In genomic region chr8:123884721-123885565, GRCm38 (mm10) we compare ENCODE assay signal across 8 mouse cellular contexts. TPM values are rescaled to one million over a fixed set of nuclear protein-coding genes. Genes with fewer than 3 reads are reported as not detected.
DNase-seq lines count a peak whose midpoint lies in the region; ATAC-seq and TF ChIP-seq lines count a peak whose summit lies in the region.

No protein-coding gene starts in this region.

- H3ac ChIP-seq in C2C12 (ENCODE audit: control insufficient read depth, insufficient read length, low read depth): no peak overlapping the region

- H3K9ac ChIP-seq in forebrain, embryonic 14.5 days (ENCODE audit: low read length): no peak overlapping the region
- H3K9ac ChIP-seq in neural tube, embryonic 12.5 days: no peak overlapping the region
- no peak overlapping the region for H3K9ac ChIP-seq in liver, embryonic 12.5 days

- no peak for TF ChIP-seq CTCF in C2C12 (IDR thresholded peaks at IDR 0.05; ENCODE audit: control insufficient read depth, insufficient read depth, insufficient read length)
- no peak for TF ChIP-seq CTCF in kidney, adult 2 months (conservative IDR thresholded peaks at IDR 0.05; ENCODE audit: insufficient read depth, insufficient read length, low read depth, low read length)

- H3K9me3 ChIP-seq in forebrain, embryonic 14.5 days (replicated peaks; ENCODE audit: control insufficient read depth, low read length): no peaks in the 10 kb centered on the region
- H3K9me3 ChIP-seq in neural tube, embryonic 12.5 days: no peaks in the 10 kb centered on the region
- no peaks in the 10 kb centered on the region for H3K9me3 ChIP-seq in liver, embryonic 12.5 days (replicated peaks)

- peak; percentile 91 for ATAC-seq in forebrain, embryonic 14.5 days
- peak; percentile 65; the same call in 1 of the 2 replicates for ATAC-seq in neural tube, embryonic 12.5 days (ENCODE audit: low FRiP score, low read depth)
- ATAC-seq in liver, embryonic 12.5 days: no peak

- H3K4me1 ChIP-seq in forebrain, embryonic 14.5 days (ENCODE audit: control insufficient read depth, insufficient read depth, low read length): peaks cover 7% of the 10 kb centered on the region; the same call in 1 of the 2 replicates
- peaks cover 13% of the 10 kb centered on the region for H3K4me1 ChIP-seq in neural tube, embryonic 12.5 days
- H3K4me1 ChIP-seq in liver, embryonic 12.5 days: no peaks in the 10 kb centered on the region
- H3K4me1 ChIP-seq in kidney, adult 2 months (ENCODE audit: control insufficient read depth, insufficient read depth, low read length): no peaks in the 10 kb centered on the region

- H3K79me2 ChIP-seq in C2C12 (ENCODE audit: control insufficient read depth, insufficient read depth): no peaks in the 10 kb centered on the region

- H3K4me2 ChIP-seq in forebrain, embryonic 14.5 days (ENCODE audit: low read length): peak overlapping the region; percentile 36
- H3K4me2 ChIP-seq in neural tube, embryonic 12.5 days (replicated peaks): peak overlapping the region; percentile 38; the same call in 1 of the 2 replicates
- H3K4me2 ChIP-seq in liver, embryonic 12.5 days: no peak overlapping the region

- no peak overlapping the region for H3K4me3 ChIP-seq in C2C12 (ENCODE audit: insufficient read depth, poor library complexity, severe bottlenecking)
- H3K4me3 ChIP-seq in forebrain, embryonic 14.5 days (ENCODE audit: low read depth, low read length): no peak overlapping the region
- no peak overlapping the region for H3K4me3 ChIP-seq in neural tube, embryonic 12.5 days
- H3K4me3 ChIP-seq in liver, embryonic 12.5 days: no peak overlapping the region
- H3K4me3 ChIP-seq in kidney, adult 2 months (ENCODE audit: insufficient read depth, low read depth, low read length): no peak overlapping the region

- H3K36me3 ChIP-seq in C2C12 (ENCODE audit: control insufficient read depth, insufficient read depth): no peaks in the 10 kb centered on the region
- H3K36me3 ChIP-seq in forebrain, embryonic 14.5 days (ENCODE audit: control insufficient read depth, insufficient read depth, low read length): no peaks in the 10 kb centered on the region
- no peaks in the 10 kb centered on the region for H3K36me3 ChIP-seq in neural tube, embryonic 12.5 days
- no peaks in the 10 kb centered on the region for H3K36me3 ChIP-seq in liver, embryonic 12.5 days
- H3K36me3 ChIP-seq in kidney, adult 2 months (ENCODE audit: control insufficient read depth, insufficient read depth, low read length): no peaks in the 10 kb centered on the region

- TF ChIP-seq POLR2A in kidney, adult 2 months (IDR thresholded peaks at IDR 0.05; ENCODE audit: low read depth, low read length): no peak

- no peaks in the 10 kb centered on the region for H3K27me3 ChIP-seq in C2C12 (ENCODE audit: control insufficient read depth, insufficient read depth, insufficient read length)
- peaks cover 3% of the 10 kb centered on the region; the same call in 1 of the 2 replicates for H3K27me3 ChIP-seq in forebrain, embryonic 14.5 days (replicated peaks; ENCODE audit: control insufficient read depth, insufficient read depth, low read length)
- peaks cover 22% of the 10 kb centered on the region for H3K27me3 ChIP-seq in neural tube, embryonic 12.5 days (replicated peaks)
- peaks cover 74% of the 10 kb centered on the region for H3K27me3 ChIP-seq in liver, embryonic 12.5 days (replicated peaks)
- no peaks in the 10 kb centered on the region for H3K27me3 ChIP-seq in kidney, adult 2 months (replicated peaks; ENCODE audit: control insufficient read depth, insufficient read depth, low read length)

- H3K79me3 ChIP-seq in C2C12 (ENCODE audit: low read depth): no peaks in the 10 kb centered on the region

- peak; percentile 43 for DNase-seq in embryo, embryonic 11 days
- DNase-seq in embryo, embryonic 10 days (ENCODE audit: low spot score): no peak
- peak; percentile 77 for DNase-seq in forebrain, embryonic 14.5 days (ENCODE audit: low spot score)
- peak; percentile 50 to 56 for DNase-seq in layer of hippocampus, postnatal 10 days (ENCODE audit: low spot score in 2 of 2)
- no peak for DNase-seq in kidney, adult 2 months

- H3K27ac ChIP-seq in forebrain, embryonic 14.5 days (ENCODE audit: low read depth, low read length): peak overlapping the region; percentile 73; the same call in 1 of the 2 replicates
- no peak overlapping the region for H3K27ac ChIP-seq in neural tube, embryonic 12.5 days
- H3K27ac ChIP-seq in liver, embryonic 12.5 days: no peak overlapping the region
- H3K27ac ChIP-seq in kidney, adult 2 months (ENCODE audit: insufficient read depth, low read depth, low read length): no peak overlapping the region

- 4% methylated on average over 13 of the region's 14 CpGs for WGBS in forebrain, embryonic 14.5 days
- 11% methylated on average over 14 of the region's 14 CpGs for WGBS in neural tube, embryonic 12.5 days
- 8% methylated on average over 14 of the region's 14 CpGs for WGBS in liver, embryonic 12.5 days (ENCODE audit: insufficient replicate concordance)
- 8% methylated on average over 13 of the region's 14 CpGs for WGBS in kidney, adult 2 months

TF ChIP-seq in C2C12, 6 proteins besides CTCF, POLR2A, EP300 and RAD21:
- TF ChIP-seq MAX (IDR thresholded peaks at IDR 0.05): no peak
- peak; percentile 78 for TF ChIP-seq MYOD1 (IDR thresholded peaks at IDR 0.05; ENCODE audit: control insufficient read depth, insufficient read length, low read depth)

RNA-seq across cellular contexts. Expression of gene Acta1, which starts 9.6 kb away (rescaled TPM):
- polyA plus RNA-seq in C2C12 (2012; fragmentation: generic; extraction: Trizol): 23.4 TPM
- 3.4 and 4.4 TPM in 2 replicates for polyA plus RNA-seq in forebrain, embryonic 14.5 days (2014; fragmentation: Nextera tagmentation; extraction: Ambion mirVana)
- total RNA-seq in layer of hippocampus, postnatal 10 days (2021): 1 to 10 TPM; 5.9 to 6.0 TPM
- polyA plus RNA-seq in neural tube, embryonic 12.5 days (2016; fragmentation: Nextera tagmentation; extraction: Ambion mirVana): 56.3 and 78.1 TPM in 2 replicates
- polyA plus RNA-seq in liver, embryonic 12.5 days (2016; fragmentation: Nextera tagmentation; extraction: Ambion mirVana): 2.1 and 4.9 TPM in 2 replicates
- 1.3 and 665 TPM in 2 replicates for polyA plus RNA-seq in kidney, adult 2 months (2012; rRNA removed)

RNA-seq across cellular contexts. Expression of gene Ccsap, which starts 24.9 kb away (rescaled TPM):
- polyA plus RNA-seq in C2C12 (2012; fragmentation: generic; extraction: Trizol): 3.3 TPM
- 5.2 and 6.7 TPM in 2 replicates for polyA plus RNA-seq in forebrain, embryonic 14.5 days (2014; fragmentation: Nextera tagmentation; extraction: Ambion mirVana)
- 10 to 100 TPM; 49.0 to 49.8 TPM for total RNA-seq in layer of hippocampus, postnatal 10 days (2021)
- polyA plus RNA-seq in neural tube, embryonic 12.5 days (2016; fragmentation: Nextera tagmentation; extraction: Ambion mirVana): 8.2 and 8.5 TPM in 2 replicates
- polyA plus RNA-seq in liver, embryonic 12.5 days (2016; fragmentation: Nextera tagmentation; extraction: Ambion mirVana): 5.5 and 5.8 TPM in 2 replicates
- 0.22 and 0.30 TPM in 2 replicates for polyA plus RNA-seq in kidney, adult 2 months (2012; rRNA removed)

Comparison
In these comparisons a context has a peak if more than half of its experiments do, and no peak if none do; other contexts are left out.
1. DNase-seq: peak in embryo, embryonic 11 days (single experiment), forebrain, embryonic 14.5 days (single experiment) and layer of hippocampus, postnatal 10 days (2 of 2); none in embryo, embryonic 10 days (single experiment) and kidney, adult 2 months (single experiment).